Mouse (Mus musculus) spleen, adult 2 months (tissue): ENCODE results near the gene D7Ertd443e. TPM values are rescaled to one million over a fixed set of nuclear protein-coding genes. Genes with fewer than 3 reads are reported as not detected.
A peak's percentile ranks its signal among the peaks of the same experiment; 100 is the strongest.

Source experiments
- DNase-seq, 2 experiments: peaks; one replicate each; pipeline versions ENCODE4 v3.0.0 to v3.0.0-alpha.2; 2012 to 2021; ENCODE audit warnings: low spot score in 2 of 2, low read depth in 1 of 2
- H3K27ac ChIP-seq: fragments of 200-500 bp; 2 replicates; pipeline ENCODE4 v1.5.1; 2012; ENCODE audit warnings: low read length, inconsistent platforms; ENCODE audit not compliant: insufficient read depth
- H3K27me3 ChIP-seq: fragments of 200-500 bp; 2 replicates; pipeline ENCODE4 v1.6.1; 2012; ENCODE audit warnings: mild to moderate bottlenecking, moderate library complexity, low read length, inconsistent platforms; ENCODE audit not compliant: control insufficient read depth, insufficient read depth
- H3K36me3 ChIP-seq: fragments of 200-500 bp; 2 replicates; pipeline ENCODE4 v1.6.1; 2012; ENCODE audit warnings: mild to moderate bottlenecking, low read length, inconsistent platforms; ENCODE audit not compliant: control insufficient read depth, insufficient read depth
- H3K4me1 ChIP-seq: fragments of 200-500 bp; 2 replicates; pipeline ENCODE4 v1.6.1; 2011; ENCODE audit warnings: inconsistent platforms; ENCODE audit not compliant: control insufficient read depth, insufficient read depth, insufficient read length
- H3K4me3 ChIP-seq: fragments of 200-500 bp; 2 replicates; pipeline ENCODE4 v1.5.1; 2011; ENCODE audit warnings: mild to moderate bottlenecking, inconsistent platforms; ENCODE audit not compliant: insufficient read depth, insufficient read length; ENCODE audit errors: extremely low read depth
- CTCF ChIP-seq: fragments of 200-500 bp; IDR thresholded peaks from 2 replicates; pipeline ENCODE4 v1.5.1; 2011; ENCODE audit warnings: mild to moderate bottlenecking, inconsistent platforms; ENCODE audit not compliant: insufficient read depth, insufficient read length, insufficient replicate concordance; ENCODE audit errors: extremely low read depth
- POLR2A ChIP-seq: fragments of 200-500 bp; IDR thresholded peaks from 2 replicates; pipeline ENCODE4 v1.6.1; 2011; ENCODE audit warnings: low read depth, low read length, inconsistent platforms
- WGBS: fragments of 180-500 bp; shearing (Covaris S2); methylation state at CpG from one replicate; pipeline ENCODE4 v1.1.7; 2018; 5-methylcytosine and 5-hydroxymethylcytosine counted together
- polyA plus RNA-seq: library from polyadenylated mRNA; depleted of rRNA; stranded (reverse); fragments of >200 nt; gene quantifications from 2 replicates; pipeline ENCODE4 v1.2.3, GENCODE M21; 2012

D7Ertd443e gene
- polyA plus RNA-seq, 1 experiment, result 0.08 TPM

GRCm38 (mm10) chr7:134396769-134397168 lies 11.3 kb upstream of the D7Ertd443e start:
- TF ChIP-seq CTCF, result no peak
- TF ChIP-seq POLR2A, result no peak
- H3K4me1 ChIP-seq, result no peaks in the 10 kb centered on the region
- no peaks in the 10 kb centered on the region for H3K27me3 ChIP-seq
- H3K27ac ChIP-seq, result no peak overlapping the region
- no peak overlapping the region for H3K4me3 ChIP-seq
- H3K36me3 ChIP-seq, result no peaks in the 10 kb centered on the region
- 83% methylated on average over 8 of the region's 8 CpGs for WGBS
- no peak for DNase-seq

GRCm38 (mm10) chr7:134382791-134383190 lies 2.7 kb downstream of the D7Ertd443e start:
- TF ChIP-seq POLR2A (no peak), CTCF (no peak)
- WGBS, result 28% methylated on average over 3 of the region's 3 CpGs
- Histone ChIP-seq H3K27ac (no peak overlapping the region), H3K4me1 (no peaks in the 10 kb centered on the region), H3K36me3 (no peaks in the 10 kb centered on the region), H3K27me3 (no peaks in the 10 kb centered on the region), H3K4me3 (no peak overlapping the region)
- DNase-seq, result no peak

- TF ChIP-seq CTCF, result no peak
- no peak for TF ChIP-seq POLR2A
- H3K36me3 ChIP-seq, result no peaks in the 10 kb centered on the region
- WGBS, result 27% methylated on average over 4 of the region's 4 CpGs
- no peak overlapping the region for H3K4me3 ChIP-seq
- DNase-seq, result peak in 1 of 2 experiments; percentile 6
- no peak overlapping the region for H3K27ac ChIP-seq
- H3K4me1 ChIP-seq, result no peaks in the 10 kb centered on the region
- H3K27me3 ChIP-seq, result no peaks in the 10 kb centered on the region
Observed at GRCm38 (mm10) chr7:134381407-134381861, 4.0 kb downstream of the D7Ertd443e start.

GRCm38 (mm10) chr7:134378273-134378672 lies 7.2 kb downstream of the D7Ertd443e start:
- 72% methylated on average over 4 of the region's 4 CpGs for WGBS
- DNase-seq, result no peak
- TF ChIP-seq POLR2A, result no peak
- no peak for TF ChIP-seq CTCF
- Histone ChIP-seq H3K4me3 (no peak overlapping the region), H3K27ac (no peak overlapping the region), H3K36me3 (no peaks in the 10 kb centered on the region), H3K4me1 (no peaks in the 10 kb centered on the region), H3K27me3 (no peaks in the 10 kb centered on the region)

GRCm38 (mm10) chr7:134376786-134377185 lies 8.7 kb downstream of the D7Ertd443e start:
- WGBS, result 80% methylated on average over 7 of the region's 7 CpGs

GRCm38 (mm10) chr7:134372276-134372675 lies 13.2 kb downstream of the D7Ertd443e start:
- no peak for TF ChIP-seq POLR2A
- TF ChIP-seq CTCF, result no peak
- DNase-seq, result no peak
- no peaks in the 10 kb centered on the region for H3K27me3 ChIP-seq
- H3K27ac ChIP-seq, result no peak overlapping the region
- H3K36me3 ChIP-seq, result no peaks in the 10 kb centered on the region
- no peaks in the 10 kb centered on the region for H3K4me1 ChIP-seq
- 83% methylated on average over 5 of the region's 5 CpGs for WGBS
- H3K4me3 ChIP-seq, result no peak overlapping the region

More at GRCm38 (mm10) chr7:134376786-134377185, 8.7 kb downstream of the D7Ertd443e start:
- no peak for TF ChIP-seq POLR2A
- TF ChIP-seq CTCF, result no peak
- Histone ChIP-seq H3K4me3 (no peak overlapping the region), H3K4me1 (no peaks in the 10 kb centered on the region), H3K36me3 (no peaks in the 10 kb centered on the region), H3K27me3 (no peaks in the 10 kb centered on the region), H3K27ac (no peak overlapping the region)
- no peak for DNase-seq

GRCm38 (mm10) chr7:134369241-134369640 lies 16.2 kb downstream of the D7Ertd443e start:
- no peak for TF ChIP-seq POLR2A
- no peak for TF ChIP-seq CTCF
- 95% methylated on average over 4 of the region's 4 CpGs for WGBS
- no peak for DNase-seq
- no peaks in the 10 kb centered on the region for H3K36me3 ChIP-seq
- H3K4me1 ChIP-seq, result no peaks in the 10 kb centered on the region
- no peak overlapping the region for H3K4me3 ChIP-seq
- H3K27me3 ChIP-seq, result no peaks in the 10 kb centered on the region
- no peak overlapping the region for H3K27ac ChIP-seq
